In genomic region chr6:86917231-86917630, GRCm38 (mm10) we compare ENCODE assay signal across 10 mouse cellular contexts.
DNase-seq lines count a peak whose midpoint lies in the region; ATAC-seq and TF ChIP-seq lines count a peak whose summit lies in the region.
"Had no signal": no experiment of that assay in that cellular context is flagged by ENCODE, and none has a peak within 500 bp of the region (broad histone marks: within the 10 kb centered on the region; RNA-seq: fewer than 3 reads in every experiment).

No protein-coding gene starts in this region.

- WGBS in cerebellum, adult 2 months, result 22% methylated on average over 4 of the region's 4 CpGs
- 64% methylated on average over 4 of the region's 4 CpGs for WGBS in hindbrain, postnatal 0 days
- WGBS in liver, postnatal 0 days (ENCODE audit: insufficient replicate concordance), result 77% methylated on average over 4 of the region's 4 CpGs

- ATAC-seq in hindbrain, postnatal 0 days, result no peak
- ATAC-seq in liver, postnatal 0 days, result no peak

- no peak for TF ChIP-seq EP300 in liver, postnatal 0 days (IDR thresholded peaks at IDR 0.05; ENCODE audit: low read depth)

- TF ChIP-seq POLR2A in cerebellum, adult 2 months (IDR thresholded peaks at IDR 0.05; ENCODE audit: borderline replicate concordance, insufficient read depth, low read length), result no peak

- DNase-seq in adrenal gland, postnatal 14 days, result peak; percentile 18
- peak; percentile 69 to 71 for DNase-seq in cerebellum, adult 2 months
- peak; percentile 40 for DNase-seq in heart, adult 8-10 months (ENCODE audit: low spot score)
- peak; percentile 45 to 50 for DNase-seq in left cerebral cortex, postnatal 36 days (ENCODE audit: low spot score in 2 of 2)
- no peak for DNase-seq in retina, postnatal 1 day
- DNase-seq in hindbrain, postnatal 0 days (ENCODE audit: low spot score), result no peak
- no peak for DNase-seq in liver, postnatal 0 days
- DNase-seq in kidney, postnatal 25 days, result no peak
- DNase-seq: kidney, postnatal 4 days had no signal

- TF ChIP-seq CTCF in cerebellum, adult 2 months (IDR thresholded peaks at IDR 0.05; ENCODE audit: borderline replicate concordance, insufficient read depth, low read depth, low read length), result no peak
- no peak for TF ChIP-seq CTCF in hindbrain, postnatal 0 days (IDR thresholded peaks at IDR 0.05; ENCODE audit: low read depth)
- no peak for TF ChIP-seq CTCF in liver, postnatal 0 days (IDR thresholded peaks at IDR 0.05; ENCODE audit: low read depth)

- H3K4me2 ChIP-seq in hindbrain, postnatal 0 days (ENCODE audit: low read depth, low read length), result no peak overlapping the region
- no peak overlapping the region for H3K4me2 ChIP-seq in liver, postnatal 0 days (ENCODE audit: low read depth, low read length)
- H3K4me2 ChIP-seq: embryonic facial prominence, embryonic 13.5 days had no signal

- H3K9me3 ChIP-seq in hindbrain, postnatal 0 days (ENCODE audit: low read length), result no peaks in the 10 kb centered on the region
- H3K9me3 ChIP-seq in liver, postnatal 0 days (ENCODE audit: low read length), result no peaks in the 10 kb centered on the region
- H3K9me3 ChIP-seq: embryonic facial prominence, embryonic 13.5 days had no signal

- H3K27me3 ChIP-seq in cerebellum, adult 2 months (ENCODE audit: control insufficient read depth, insufficient read depth, low read length), result no peaks in the 10 kb centered on the region
- H3K27me3 ChIP-seq in hindbrain, postnatal 0 days (ENCODE audit: insufficient read depth, low read length), result no peaks in the 10 kb centered on the region
- no peaks in the 10 kb centered on the region for H3K27me3 ChIP-seq in liver, postnatal 0 days (ENCODE audit: insufficient read depth, low read length)
- H3K27me3 ChIP-seq: embryonic facial prominence, embryonic 13.5 days had no signal

- H3K36me3 ChIP-seq in hindbrain, postnatal 0 days (ENCODE audit: insufficient read depth, low read length), result no peaks in the 10 kb centered on the region
- H3K36me3 ChIP-seq in liver, postnatal 0 days (replicated peaks; ENCODE audit: insufficient read depth, low read length), result no peaks in the 10 kb centered on the region
- H3K36me3 ChIP-seq: embryonic facial prominence, embryonic 13.5 days had no signal

- H3K4me1 ChIP-seq in cerebellum, adult 2 months (ENCODE audit: control insufficient read depth, insufficient read depth, low read length), result peaks cover 38% of the 10 kb centered on the region
- H3K4me1 ChIP-seq in hindbrain, postnatal 0 days (ENCODE audit: insufficient read depth, low read length), result peaks cover 3% of the 10 kb centered on the region; the same call in 1 of the 2 replicates
- H3K4me1 ChIP-seq in liver, postnatal 0 days (ENCODE audit: insufficient read depth), result 0 out of 2 replicates have a peak, but pooled peaks cover 4% of the 10 kb centered on the region

- intact Hi-C loops in left cerebral cortex, postnatal 36 days (cut with DNase I), result loop anchor here (5.0 kb wide), 1 partner anchor 170 kb away; no protein-coding TSS in a partner anchor

- no peak overlapping the region for H3K4me3 ChIP-seq in cerebellum, adult 2 months (replicated peaks; ENCODE audit: insufficient read depth, low read depth, low read length)
- no peak overlapping the region for H3K4me3 ChIP-seq in hindbrain, postnatal 0 days (ENCODE audit: low read length)
- H3K4me3 ChIP-seq in liver, postnatal 0 days (ENCODE audit: low read depth, low read length), result no peak overlapping the region
- H3K4me3 ChIP-seq: embryonic facial prominence, embryonic 13.5 days had no signal

- H3K9ac ChIP-seq in hindbrain, postnatal 0 days (replicated peaks; ENCODE audit: low read length), result no peak overlapping the region
- H3K9ac ChIP-seq in liver, postnatal 0 days (replicated peaks), result no peak overlapping the region
- H3K9ac ChIP-seq: embryonic facial prominence, embryonic 13.5 days had no signal

- peak overlapping the region; percentile 81 for H3K27ac ChIP-seq in cerebellum, adult 2 months (ENCODE audit: insufficient read depth, low read length)
- no peak overlapping the region for H3K27ac ChIP-seq in hindbrain, postnatal 0 days
- no peak overlapping the region for H3K27ac ChIP-seq in liver, postnatal 0 days (ENCODE audit: low read depth)
- H3K27ac ChIP-seq: embryonic facial prominence, embryonic 13.5 days had no signal

Comparison
In these comparisons a context has a peak if more than half of its experiments do, and no peak if none do; other contexts are left out.
1. DNase-seq: peak in adrenal gland, postnatal 14 days (single experiment), cerebellum, adult 2 months (2 of 2), heart, adult 8-10 months (single experiment) and left cerebral cortex, postnatal 36 days (2 of 2); none in retina, postnatal 1 day (single experiment), hindbrain, postnatal 0 days (single experiment), liver, postnatal 0 days (single experiment) and kidney, postnatal 25 days (0 of 2).